Mouse (Mus musculus) 3T3-L1 (cell line): ENCODE data around the gene Zmym1.
A peak's percentile ranks its signal among the peaks of the same experiment; 100 is the strongest.
"Not testable (repeated sequence)": the region's sequence is repeated elsewhere in the genome, so short reads cannot be mapped to it uniquely, and the experiment has no call there.

ENCODE experiments used
- DNase-seq: peaks from one replicate; pipeline ENCODE4 v3.0.0-alpha.2; 2015; ENCODE audit warnings: low read depth, low spot score

Zmym1 gene

GRCm38 (mm10) chr4:127027228-127028190 is 33.4 kb downstream of the Zmym1 start:
- peak; percentile 83 for DNase-seq

GRCm38 (mm10) chr4:127026826-127027225 is 34.1 kb downstream of the Zmym1 start:
- DNase-seq = no peak

GRCm38 (mm10) chr4:127024240-127024639 is 36.7 kb downstream of the Zmym1 start:
- DNase-seq = no peak

GRCm38 (mm10) chr4:127023201-127023600 is 37.8 kb downstream of the Zmym1 start:
- no peak for DNase-seq

- peak; percentile 89 for DNase-seq
Observed at GRCm38 (mm10) chr4:127021989-127022626, 38.8 kb downstream of the Zmym1 start.

GRCm38 (mm10) chr4:127021151-127021945 is 39.6 kb downstream of the Zmym1 start, which contains the start of gene Sfpq:
Gene Sfpq, plus strand, starts transcription at chr4:127021324.
- DNase-seq = peak; percentile 99

GRCm38 (mm10) chr4:127020411-127021150 is 40.4 kb downstream of the Zmym1 start:
- DNase-seq = no peak

GRCm38 (mm10) chr4:127016366-127016765 is 44.6 kb downstream of the Zmym1 start:
- no peak for DNase-seq

- peak; percentile 73 for DNase-seq
Observed at GRCm38 (mm10) chr4:127015294-127015993, 45.5 kb downstream of the Zmym1 start.

GRCm38 (mm10) chr4:127005113-127005936 is 55.6 kb downstream of the Zmym1 start:
- DNase-seq = no peak

GRCm38 (mm10) chr4:127004384-127004783 is 56.6 kb downstream of the Zmym1 start:
- DNase-seq = no peak

GRCm38 (mm10) chr4:127000601-127001105 is 60.3 kb downstream of the Zmym1 start:
- no peak for DNase-seq

- not testable (repeated sequence) for DNase-seq
Observed at GRCm38 (mm10) chr4:126999372-126999771, 61.6 kb downstream of the Zmym1 start.
